Mouse (Mus musculus) hindbrain, embryonic 10.5 days (tissue): ENCODE results near the gene Neu1. TPM values are rescaled to one million over a fixed set of nuclear protein-coding genes. Genes with fewer than 3 reads are reported as not detected.
"Not testable (repeated sequence)": the region's sequence is repeated elsewhere in the genome, so short reads cannot be mapped to it uniquely, and the experiment has no call there.

Experiments used
- DNase-seq: peaks from one replicate; pipeline ENCODE4 v3.0.0-alpha.2; 2017; ENCODE audit warnings: low spot score
- H3K27ac ChIP-seq: fragments of 300-500 bp; sonication (generic); 2 replicates; pipeline ENCODE4 v1.5.1; 2016; ENCODE audit warnings: mild to moderate bottlenecking, moderate library complexity
- H3K27me3 ChIP-seq: fragments of 300-500 bp; sonication (generic); 2 replicates; pipeline ENCODE4 v1.6.1; 2016; ENCODE audit warnings: mild to moderate bottlenecking; ENCODE audit not compliant: poor library complexity, insufficient read depth, severe bottlenecking
- H3K36me3 ChIP-seq: fragments of 300-500 bp; sonication (generic); 2 replicates; pipeline ENCODE4 v1.6.1; 2016; ENCODE audit warnings: mild to moderate bottlenecking, moderate library complexity
- H3K4me1 ChIP-seq: fragments of 300-500 bp; sonication (generic); replicated peaks from 2 replicates; pipeline ENCODE4 v1.6.1; 2016; ENCODE audit warnings: mild to moderate bottlenecking
- H3K4me3 ChIP-seq: fragments of 300-500 bp; sonication (generic); 2 replicates; pipeline ENCODE4 v1.5.1; 2016; ENCODE audit warnings: mild to moderate bottlenecking, moderate library complexity
- H3K9me3 ChIP-seq: fragments of 300-500 bp; sonication (generic); 2 replicates; pipeline ENCODE4 v1.6.1; 2016; ENCODE audit warnings: mild to moderate bottlenecking, moderate library complexity
- WGBS: fragments of 180-500 bp; shearing (Covaris S2); methylation state at CpG from one replicate; pipeline ENCODE4 v1.1.7; 2016; 5-methylcytosine and 5-hydroxymethylcytosine counted together
- polyA plus RNA-seq: library from polyadenylated mRNA; unstranded; fragments of >200 nt; fragmentation: Nextera tagmentation; extraction: Ambion mirVana; gene quantifications from 2 replicates; pipeline ENCODE4 v1.2.1, GENCODE M21; 2016

Neu1 gene
- polyA plus RNA-seq, 1 experiment from 2014 or later = 20.7 TPM

GRCm38 (mm10) chr17:34941344-34942041 is 10.4 kb downstream of the Neu1 start:
- H3K27me3 ChIP-seq = no peaks in the 10 kb centered on the region
- peaks cover 8% of the 10 kb centered on the region for H3K4me1 ChIP-seq
- H3K4me3 ChIP-seq = peak overlapping the region; percentile 46
- DNase-seq = peak; percentile 52
- WGBS = 10% methylated on average over 15 of the region's 15 CpGs
- no peaks in the 10 kb centered on the region for H3K36me3 ChIP-seq
- H3K27ac ChIP-seq = peak overlapping the region; percentile 86
- no peaks in the 10 kb centered on the region for H3K9me3 ChIP-seq

- WGBS = 87% methylated on average over 4 of the region's 4 CpGs
- no peak overlapping the region for H3K4me3 ChIP-seq
- H3K4me1 ChIP-seq = peaks cover 8% of the 10 kb centered on the region
- H3K9me3 ChIP-seq = no peaks in the 10 kb centered on the region
- H3K27ac ChIP-seq = no peak overlapping the region
- H3K36me3 ChIP-seq = no peaks in the 10 kb centered on the region
- H3K27me3 ChIP-seq = no peaks in the 10 kb centered on the region
- no peak for DNase-seq
Measured at GRCm38 (mm10) chr17:34943128-34943815, 12.2 kb downstream of the Neu1 start.

GRCm38 (mm10) chr17:34944362-34944761 is 13.3 kb downstream of the Neu1 start:
- H3K4me3 ChIP-seq = no peak overlapping the region
- no peaks in the 10 kb centered on the region for H3K9me3 ChIP-seq
- peaks cover 8% of the 10 kb centered on the region for H3K4me1 ChIP-seq
- H3K36me3 ChIP-seq = peaks cover 1% of the 10 kb centered on the region
- no peaks in the 10 kb centered on the region for H3K27me3 ChIP-seq
- no peak overlapping the region for H3K27ac ChIP-seq
- no peak for DNase-seq

- H3K4me3 ChIP-seq = no peak overlapping the region
Measured at GRCm38 (mm10) chr17:34946486-34947140, 15.6 kb downstream of the Neu1 start.

GRCm38 (mm10) chr17:34947606-34948005 is 16.6 kb downstream of the Neu1 start:
- Histone ChIP-seq H3K27ac (no peak overlapping the region), H3K4me3 (no peak overlapping the region), H3K9me3 (no peaks in the 10 kb centered on the region), H3K36me3 (peaks cover 25% of the 10 kb centered on the region), H3K4me1 (peaks cover 12% of the 10 kb centered on the region), H3K27me3 (no peaks in the 10 kb centered on the region)
- WGBS = 32% methylated on average over 8 of the region's 8 CpGs
- peak; percentile 48 for DNase-seq

More at GRCm38 (mm10) chr17:34946486-34947140, 15.6 kb downstream of the Neu1 start:
- Histone ChIP-seq H3K36me3 (peaks cover 24% of the 10 kb centered on the region), H3K4me1 (peaks cover 16% of the 10 kb centered on the region), H3K9me3 (no peaks in the 10 kb centered on the region), H3K27me3 (no peaks in the 10 kb centered on the region), H3K27ac (no peak overlapping the region)
- 91% methylated on average over 5 of the region's 5 CpGs for WGBS
- no peak for DNase-seq

- not testable (repeated sequence) for H3K27ac ChIP-seq, H3K9me3 ChIP-seq, H3K27me3 ChIP-seq
- 0 out of 2 replicates have a peak overlapping the region, but pooled peaks have one; percentile 99 for H3K4me3 ChIP-seq
- 65% methylated on average over 9 of the region's 9 CpGs for WGBS
- peaks cover 12% of the 10 kb centered on the region for H3K4me1 ChIP-seq
- peak; percentile 14 for DNase-seq
- peaks cover 25% of the 10 kb centered on the region for H3K36me3 ChIP-seq
Measured at GRCm38 (mm10) chr17:34948721-34949552, 17.9 kb downstream of the Neu1 start.

- 27% methylated on average over 4 of the region's 4 CpGs for WGBS
- peaks cover 25% of the 10 kb centered on the region for H3K36me3 ChIP-seq
- H3K27ac ChIP-seq = peak overlapping the region; percentile 53; the same call in 1 of the 2 replicates
- H3K9me3 ChIP-seq = no peaks in the 10 kb centered on the region
- peak; percentile 47 for DNase-seq
- peaks cover 3% of the 10 kb centered on the region for H3K27me3 ChIP-seq
- peaks cover 12% of the 10 kb centered on the region for H3K4me1 ChIP-seq
- peak overlapping the region; percentile 99 for H3K4me3 ChIP-seq
Measured at GRCm38 (mm10) chr17:34949553-34949969, 18.5 kb downstream of the Neu1 start.

- Histone ChIP-seq H3K9me3 (no peaks in the 10 kb centered on the region), H3K4me1 (peaks cover 12% of the 10 kb centered on the region), H3K27ac (peak overlapping the region; percentile 99), H3K27me3 (peaks cover 15% of the 10 kb centered on the region), H3K36me3 (peaks cover 25% of the 10 kb centered on the region), H3K4me3 (peak overlapping the region; percentile 99)
- WGBS = 38% methylated on average over 10 of the region's 10 CpGs
- DNase-seq = no peak
Measured at GRCm38 (mm10) chr17:34950514-34951455, 19.7 kb downstream of the Neu1 start.

GRCm38 (mm10) chr17:34951636-34952377 is 20.8 kb downstream of the Neu1 start:
- Histone ChIP-seq H3K27me3 (peaks cover 25% of the 10 kb centered on the region), H3K4me3 (peak overlapping the region; percentile 99), H3K36me3 (peaks cover 25% of the 10 kb centered on the region), H3K4me1 (peaks cover 12% of the 10 kb centered on the region), H3K9me3 (no peaks in the 10 kb centered on the region), H3K27ac (peak overlapping the region; percentile 99)
- DNase-seq = no peak
- under 1% methylated on average over 29 of the region's 29 CpGs for WGBS

GRCm38 (mm10) chr17:34952378-34953040 is 21.5 kb downstream of the Neu1 start:
- peak overlapping the region; percentile 99 for H3K4me3 ChIP-seq
- peak overlapping the region; percentile 99 for H3K27ac ChIP-seq
- peak; percentile 86 for DNase-seq
- no peaks in the 10 kb centered on the region for H3K9me3 ChIP-seq
- H3K4me1 ChIP-seq = peaks cover 12% of the 10 kb centered on the region
- peaks cover 25% of the 10 kb centered on the region for H3K36me3 ChIP-seq
- WGBS = under 1% methylated on average over 23 of the region's 23 CpGs
- peaks cover 31% of the 10 kb centered on the region for H3K27me3 ChIP-seq

- WGBS = 90% methylated on average over 3 of the region's 3 CpGs
- peaks cover 25% of the 10 kb centered on the region for H3K36me3 ChIP-seq
- H3K27ac ChIP-seq = peak overlapping the region; percentile 99
- no peak for DNase-seq
- peak overlapping the region; percentile 99 for H3K4me3 ChIP-seq
- peaks cover 12% of the 10 kb centered on the region for H3K4me1 ChIP-seq
- no peaks in the 10 kb centered on the region for H3K9me3 ChIP-seq
- H3K27me3 ChIP-seq = peaks cover 35% of the 10 kb centered on the region
Measured at GRCm38 (mm10) chr17:34953258-34953657, 22.2 kb downstream of the Neu1 start.
